Mouse (Mus musculus) limb, embryonic 11.5 days (tissue): ENCODE measurements at regions not wholly inside any gene's neighbourhood (a gene's known extent, or its start where the extent isn't known, plus 50 kb on each side); places are given as distances from the start of the nearest gene placed in this dataset.

Source experiments
- ATAC-seq: fragments of 200-750 bp; cut with Nextera tagmentation; 2 replicates; pipeline ENCODE4 v1.8.0; 2017; ENCODE audit warnings: low read depth; ENCODE audit not compliant: insufficient number of reproducible peaks, low FRiP score, low TSS enrichment
- DNase-seq: peaks from one replicate; pipeline ENCODE4 v3.0.0-alpha.2; 2015; ENCODE audit warnings: low spot score
- H3K27ac ChIP-seq: fragments of 300-500 bp; sonication (generic); replicated peaks from 2 replicates; pipeline ENCODE4 v1.5.1; 2014; ENCODE audit warnings: low read depth, mild to moderate bottlenecking, low read length
- H3K27me3 ChIP-seq: fragments of 300-500 bp; sonication (generic); 2 replicates; pipeline ENCODE4 v1.6.1; 2014; ENCODE audit warnings: mild to moderate bottlenecking, low read length, mixed read lengths; ENCODE audit not compliant: control insufficient read depth, insufficient read depth
- H3K36me3 ChIP-seq: fragments of 300-500 bp; sonication (generic); 2 replicates; pipeline ENCODE4 v1.6.1; 2014; ENCODE audit warnings: mild to moderate bottlenecking, low read length, moderate library complexity, mixed read lengths; ENCODE audit not compliant: control insufficient read depth, insufficient read depth
- H3K4me1 ChIP-seq: fragments of 300-500 bp; sonication (generic); 2 replicates; pipeline ENCODE4 v1.6.1; 2014; ENCODE audit warnings: low read length, mixed read lengths; ENCODE audit not compliant: control insufficient read depth, insufficient read depth
- H3K4me2 ChIP-seq: fragments of 300-500 bp; sonication (generic); 2 replicates; pipeline ENCODE4 v1.6.1; 2014; ENCODE audit warnings: low read depth, mild to moderate bottlenecking, moderate library complexity; ENCODE audit not compliant: severe bottlenecking
- H3K4me3 ChIP-seq: fragments of 300-500 bp; sonication (generic); 2 replicates; pipeline ENCODE4 v1.5.1; 2014; ENCODE audit warnings: low read depth, low read length
- H3K9ac ChIP-seq: fragments of 300-500 bp; sonication (generic); 2 replicates; pipeline ENCODE4 v1.6.1; 2014; ENCODE audit warnings: mild to moderate bottlenecking, low read length
- H3K9me3 ChIP-seq: fragments of 300-500 bp; sonication (generic); 2 replicates; pipeline ENCODE4 v1.6.1; 2016; ENCODE audit warnings: low read length; ENCODE audit not compliant: control insufficient read depth
- WGBS: fragments of 180-500 bp; shearing (Covaris S2); extraction: QIAGEN DNeasy Blood & Tissue Kit; methylation state at CpG from one replicate; pipeline ENCODE4 v1.1.7; 2014; 5-methylcytosine and 5-hydroxymethylcytosine counted together

DNA sequence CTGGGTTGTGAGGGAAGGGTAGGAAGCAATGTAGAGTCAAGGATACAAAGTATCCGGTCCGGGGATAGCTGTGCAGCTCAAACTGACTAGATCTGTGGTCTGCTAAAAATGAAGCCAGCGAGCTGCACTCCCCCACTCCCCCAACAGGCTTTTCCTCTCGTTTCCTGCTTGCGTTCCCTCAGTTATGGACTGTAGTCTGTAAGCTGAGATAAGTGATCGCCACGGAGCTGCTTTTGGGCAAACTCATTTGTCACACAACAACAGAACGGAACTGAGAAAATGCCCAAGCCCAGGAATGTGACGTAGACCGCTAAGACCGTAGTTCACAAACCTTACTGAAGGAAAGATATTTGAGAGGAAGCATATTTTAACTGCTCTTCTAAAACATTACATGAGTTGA lies 276.1 kb downstream of the Rbm26 start:
- DNase-seq (no peak), ATAC-seq (no peak)
- Histone ChIP-seq H3K9ac (no peak overlapping the region), H3K4me1 (no peaks in the 10 kb centered on the region), H3K4me3 (no peak overlapping the region), H3K27ac (no peak overlapping the region), H3K9me3 (no peaks in the 10 kb centered on the region), H3K27me3 (no peaks in the 10 kb centered on the region), H3K4me2 (no peak overlapping the region), H3K36me3 (no peaks in the 10 kb centered on the region)
- WGBS: 69% methylated on average over 11 of the region's 11 CpGs

GRCm38 (mm10) chr14:104871203-104871602 lies 305.9 kb downstream of the Rbm26 start:
- no peaks in the 10 kb centered on the region for H3K4me1 ChIP-seq
- WGBS: 85% methylated on average over 3 of the region's 3 CpGs
- H3K27ac ChIP-seq: no peak overlapping the region
- no peak overlapping the region for H3K4me2 ChIP-seq
- no peak overlapping the region for H3K4me3 ChIP-seq
- DNase-seq (no peak), ATAC-seq (no peak)
- no peak overlapping the region for H3K9ac ChIP-seq
- H3K36me3 ChIP-seq: no peaks in the 10 kb centered on the region
- no peaks in the 10 kb centered on the region for H3K9me3 ChIP-seq
- no peaks in the 10 kb centered on the region for H3K27me3 ChIP-seq

DNA sequence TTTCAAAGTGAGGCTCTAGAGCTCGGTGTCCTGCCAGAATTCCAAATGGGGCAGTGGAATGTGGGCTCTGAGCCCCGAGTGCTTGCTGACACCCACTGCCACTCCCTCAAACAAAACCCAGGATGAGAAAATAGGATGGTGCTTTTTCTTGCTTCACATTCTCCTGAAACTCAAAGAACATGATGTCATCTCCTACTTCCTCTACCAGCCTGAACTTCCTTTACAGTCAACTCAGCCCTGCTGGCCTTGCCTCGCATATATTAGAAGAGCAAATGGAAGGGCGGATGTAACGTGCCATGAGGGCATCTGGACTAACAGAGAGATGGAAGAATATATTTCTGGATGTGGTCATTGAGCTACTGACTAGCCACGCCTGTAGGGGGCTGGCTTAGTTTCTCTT lies 309.6 kb downstream of the Rbm26 start:
- no peaks in the 10 kb centered on the region for H3K27me3 ChIP-seq
- DNase-seq: no peak
- 88% methylated on average over 6 of the region's 6 CpGs for WGBS

GRCm38 (mm10) chr14:104863881-104864280 lies 313.2 kb downstream of the Rbm26 start:
- Histone ChIP-seq H3K4me1 (no peaks in the 10 kb centered on the region), H3K36me3 (no peaks in the 10 kb centered on the region), H3K4me2 (no peak overlapping the region), H3K27me3 (no peaks in the 10 kb centered on the region), H3K27ac (no peak overlapping the region), H3K4me3 (no peak overlapping the region), H3K9me3 (no peaks in the 10 kb centered on the region), H3K9ac (no peak overlapping the region)
- no peak for DNase-seq
- 62% methylated on average over 9 of the region's 9 CpGs for WGBS
- no peak for ATAC-seq

More for the DNA sequence above, 309.6 kb downstream of the Rbm26 start:
- Histone ChIP-seq H3K9me3 (no peaks in the 10 kb centered on the region), H3K4me2 (no peak overlapping the region), H3K4me1 (no peaks in the 10 kb centered on the region), H3K4me3 (no peak overlapping the region), H3K9ac (no peak overlapping the region), H3K27ac (no peak overlapping the region), H3K36me3 (no peaks in the 10 kb centered on the region)
- no peak for ATAC-seq

DNA sequence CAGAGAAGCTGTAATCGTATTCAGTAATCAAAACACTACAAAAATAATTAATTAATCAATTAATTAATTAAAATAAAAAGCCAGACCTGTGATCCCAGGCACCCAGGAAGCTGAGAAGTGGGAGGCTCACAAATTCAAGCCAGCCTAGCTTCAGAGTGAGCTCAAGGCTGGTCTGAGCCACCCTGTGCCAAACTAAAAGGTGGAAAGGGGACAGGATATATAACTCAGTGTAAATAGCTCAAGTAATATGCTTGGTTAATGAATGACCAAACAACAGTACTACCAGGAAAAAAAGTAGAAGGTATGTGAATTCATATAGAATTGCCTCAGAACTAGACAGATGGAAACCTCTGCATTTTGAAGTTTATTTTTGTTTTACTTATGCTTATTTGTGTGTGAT lies 321.2 kb downstream of the Rbm26 start:
- ATAC-seq: no peak
- Histone ChIP-seq H3K27me3 (no peaks in the 10 kb centered on the region), H3K4me3 (no peak overlapping the region), H3K36me3 (no peaks in the 10 kb centered on the region), H3K9ac (no peak overlapping the region), H3K27ac (no peak overlapping the region), H3K4me1 (no peaks in the 10 kb centered on the region), H3K9me3 (no peaks in the 10 kb centered on the region), H3K4me2 (no peak overlapping the region)
- no peak for DNase-seq
- WGBS: 78% methylated on average over 1 of the region's 1 CpGs

DNA sequence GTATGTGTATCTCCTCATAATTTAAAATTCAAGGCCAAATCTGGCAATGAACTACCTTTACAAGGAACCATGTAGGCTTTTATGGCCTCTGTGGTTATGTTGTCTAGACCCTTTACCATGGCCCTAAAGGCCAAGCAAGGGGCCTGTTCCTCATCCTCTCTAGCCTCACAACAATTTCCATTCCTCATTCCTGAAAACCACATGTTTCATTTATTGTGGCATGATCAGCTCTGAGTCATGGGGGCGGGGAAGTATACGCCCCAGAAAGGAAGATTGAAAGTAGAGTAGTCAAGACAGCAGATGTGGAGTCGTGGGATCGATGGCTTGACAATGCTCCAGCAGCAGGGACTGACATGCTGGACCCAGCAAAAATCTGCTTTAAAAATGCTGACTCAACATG lies 326.8 kb upstream of the Rnf219 start:
- Histone ChIP-seq H3K4me2 (no peak overlapping the region), H3K9me3 (no peaks in the 10 kb centered on the region), H3K4me3 (no peak overlapping the region), H3K36me3 (no peaks in the 10 kb centered on the region), H3K9ac (no peak overlapping the region), H3K27me3 (no peaks in the 10 kb centered on the region), H3K4me1 (no peaks in the 10 kb centered on the region), H3K27ac (no peak overlapping the region)
- WGBS: 85% methylated on average over 4 of the region's 4 CpGs
- DNase-seq (no peak), ATAC-seq (no peak)

DNA sequence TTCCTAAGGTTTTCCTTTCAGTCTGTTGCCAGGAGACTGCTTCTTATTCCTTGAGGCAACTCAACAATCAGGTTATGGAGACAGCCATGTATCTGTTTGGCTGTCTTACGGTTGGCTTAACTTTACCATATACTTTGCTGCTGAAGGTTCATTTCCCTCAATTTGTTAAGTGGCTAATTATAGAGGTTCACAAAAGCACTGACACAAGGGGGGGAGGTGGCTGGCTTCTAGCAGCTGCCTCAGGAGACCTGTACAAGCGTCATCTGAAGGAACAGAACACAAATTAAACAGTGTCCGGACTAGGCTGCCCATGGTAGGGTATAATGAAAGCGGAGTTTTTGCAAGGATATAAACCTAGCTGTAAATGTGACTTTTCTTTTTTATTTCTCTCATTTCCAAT lies 305.0 kb upstream of the Rnf219 start:
- no peaks in the 10 kb centered on the region for H3K36me3 ChIP-seq
- ATAC-seq (no peak), DNase-seq (no peak)
- no peak overlapping the region for H3K9ac ChIP-seq
- H3K27me3 ChIP-seq: no peaks in the 10 kb centered on the region
- no peak overlapping the region for H3K4me3 ChIP-seq
- no peak overlapping the region for H3K27ac ChIP-seq
- WGBS: 48% methylated on average over 4 of the region's 4 CpGs
- no peak overlapping the region for H3K4me2 ChIP-seq
- H3K4me1 ChIP-seq: no peaks in the 10 kb centered on the region
- no peaks in the 10 kb centered on the region for H3K9me3 ChIP-seq

DNA sequence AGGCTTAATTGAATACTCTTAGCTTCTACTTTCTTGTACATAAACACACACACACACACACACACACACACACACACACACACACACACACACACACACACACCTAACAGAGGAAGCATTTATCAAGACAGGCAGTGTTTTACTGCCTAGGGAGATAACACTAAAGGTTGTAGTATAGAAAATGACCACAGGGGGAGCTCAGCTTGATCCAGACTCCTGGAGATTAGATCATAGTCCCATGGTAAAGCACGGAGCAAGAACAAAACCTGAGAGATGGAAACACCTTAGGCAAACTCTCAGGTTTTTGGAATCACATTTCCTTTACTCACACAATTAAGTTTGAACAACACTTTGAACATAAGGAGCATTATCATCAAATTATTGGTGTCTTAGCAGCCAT lies 302.5 kb upstream of the Rnf219 start:
- WGBS: 62% methylated on average over 1 of the region's 1 CpGs

DNA sequence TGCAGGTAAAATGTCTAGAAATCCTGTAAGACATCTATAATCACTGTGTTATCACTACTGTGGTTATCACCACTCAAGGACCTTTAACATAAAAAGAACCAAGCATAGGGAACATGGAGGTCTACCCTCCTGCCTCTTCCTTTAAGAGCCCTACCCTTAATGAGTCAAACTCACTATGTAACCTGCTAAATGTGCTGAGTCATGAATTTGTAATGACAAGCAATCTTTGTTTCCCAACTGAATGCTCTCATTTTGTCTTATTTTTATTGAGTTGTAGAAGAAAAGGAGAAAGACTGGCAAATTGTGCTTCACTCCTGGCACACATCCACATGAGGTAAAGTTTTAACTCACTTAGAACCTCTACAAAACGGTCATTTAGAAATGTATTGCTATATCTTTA lies 301.8 kb upstream of the Rnf219 start:
- WGBS: 89% methylated on average over 1 of the region's 1 CpGs
- DNase-seq (no peak), ATAC-seq (no peak)
- H3K9me3 ChIP-seq: no peaks in the 10 kb centered on the region
- H3K9ac ChIP-seq: no peak overlapping the region
- H3K4me2 ChIP-seq: no peak overlapping the region
- H3K27ac ChIP-seq: no peak overlapping the region
- no peaks in the 10 kb centered on the region for H3K4me1 ChIP-seq
- no peaks in the 10 kb centered on the region for H3K27me3 ChIP-seq
- no peak overlapping the region for H3K4me3 ChIP-seq
- H3K36me3 ChIP-seq: no peaks in the 10 kb centered on the region

More for the DNA sequence above, 302.5 kb upstream of the Rnf219 start:
- H3K9me3 ChIP-seq: no peaks in the 10 kb centered on the region
- no peak overlapping the region for H3K27ac ChIP-seq
- H3K4me3 ChIP-seq: no peak overlapping the region
- H3K9ac ChIP-seq: no peak overlapping the region
- no peaks in the 10 kb centered on the region for H3K4me1 ChIP-seq
- no peak overlapping the region for H3K4me2 ChIP-seq
- DNase-seq (no peak), ATAC-seq (no peak)
- no peaks in the 10 kb centered on the region for H3K27me3 ChIP-seq
- H3K36me3 ChIP-seq: no peaks in the 10 kb centered on the region
